Mouse (Mus musculus): ENCODE measurements around the gene Olfr629.
A peak's percentile ranks its signal among the peaks of the same experiment; 100 is the strongest.

GRCm38 (mm10) chr7:103792669-103793388 lies 48.1 kb upstream of the Olfr629 start:
- no peak for TF ChIP-seq POLR2A (IDR thresholded peaks at IDR 0.05; ENCODE audit: low read depth, low read length)
- TF ChIP-seq HCFC1 (IDR thresholded peaks at IDR 0.05; ENCODE audit: low read depth, low read length) = no peak
- TF ChIP-seq USF2 (conservative IDR thresholded peaks at IDR 0.05; ENCODE audit: low read depth, low read length) = no peak
- TF ChIP-seq E2F4 (IDR thresholded peaks at IDR 0.05; ENCODE audit: insufficient replicate concordance, low read depth, low read length) = no peak
- TF ChIP-seq ELF1 (IDR thresholded peaks at IDR 0.05; ENCODE audit: low read depth, low read length) = no peak
- peak; percentile 27 to 65; a peak in 3 of 4 replicates for TF ChIP-seq CTCF (conservative IDR thresholded peaks at IDR 0.05 in 1 of 2, IDR thresholded peaks at IDR 0.05 in 1 of 2; ENCODE audit: low read depth in 2 of 2, low read length in 2 of 2)
- no peak for TF ChIP-seq ZC3H11A (IDR thresholded peaks at IDR 0.05; ENCODE audit: low read depth, low read length)
- TF ChIP-seq NRF1 (IDR thresholded peaks at IDR 0.05; ENCODE audit: low read depth, low read length) = no peak
- TF ChIP-seq USF1 (IDR thresholded peaks at IDR 0.05; ENCODE audit: low read depth, low read length) = no peak
- no peak for TF ChIP-seq POLR2AphosphoS2 (IDR thresholded peaks at IDR 0.05; ENCODE audit: low read depth, low read length)
- TF ChIP-seq MAX (IDR thresholded peaks at IDR 0.05; ENCODE audit: low read length) = no peak
- TF ChIP-seq TCF12 (IDR thresholded peaks at IDR 0.05; ENCODE audit: low read depth, low read length) = no peak
- TF ChIP-seq EP300 (IDR thresholded peaks at IDR 0.05; ENCODE audit: low read length) = no peak

Measured in CH12.LX (cell line).